Mouse (Mus musculus) lung, embryonic 16.5 days (tissue): ENCODE measurements around the gene P3h1. TPM values are rescaled to one million over a fixed set of nuclear protein-coding genes. Genes with fewer than 3 reads are reported as not detected.

Experiments
- ATAC-seq: fragments of 200-750 bp; cut with Nextera tagmentation; 2 replicates; pipeline ENCODE4 v1.8.0; 2017; ENCODE audit warnings: low read depth, mild to moderate bottlenecking, moderate library complexity
- H3K27ac ChIP-seq: fragments of 300-500 bp; sonication (generic); 2 replicates; pipeline ENCODE4 v1.5.1; 2014; ENCODE audit warnings: mild to moderate bottlenecking, control low read depth, low read length
- H3K27me3 ChIP-seq: fragments of 300-500 bp; sonication (generic); 2 replicates; pipeline ENCODE4 v1.6.1; 2014; ENCODE audit warnings: low read depth, low read length, mixed read lengths; ENCODE audit not compliant: control insufficient read depth, insufficient read depth
- H3K36me3 ChIP-seq: fragments of 300-500 bp; sonication (generic); 2 replicates; pipeline ENCODE4 v1.6.1; 2014; ENCODE audit warnings: low read length; ENCODE audit not compliant: control insufficient read depth, insufficient read depth
- H3K4me1 ChIP-seq: fragments of 300-500 bp; sonication (generic); replicated peaks from 2 replicates; pipeline ENCODE4 v1.6.1; 2014; ENCODE audit warnings: low read length, mixed read lengths; ENCODE audit not compliant: control insufficient read depth, insufficient read depth
- H3K4me2 ChIP-seq: fragments of 300-500 bp; sonication (generic); 2 replicates; pipeline ENCODE4 v1.6.1; 2014; ENCODE audit warnings: low read depth, low read length, control low read depth
- H3K4me3 ChIP-seq: fragments of 300-500 bp; sonication (generic); 2 replicates; pipeline ENCODE4 v1.5.1; 2014; ENCODE audit warnings: mild to moderate bottlenecking, low read length, control low read depth
- H3K9ac ChIP-seq: fragments of 300-500 bp; sonication (generic); 2 replicates; pipeline ENCODE4 v1.6.1; 2014; ENCODE audit warnings: low read length, control low read depth
- H3K9me3 ChIP-seq: fragments of 300-500 bp; sonication (generic); 2 replicates; pipeline ENCODE4 v1.6.1; 2016; ENCODE audit warnings: low read length; ENCODE audit not compliant: control insufficient read depth
- WGBS: fragments of 180-500 bp; shearing (Covaris S2); extraction: QIAGEN DNeasy Blood & Tissue Kit; methylation state at CpG from one replicate; pipeline ENCODE4 v1.1.7; 2014; 5-methylcytosine and 5-hydroxymethylcytosine counted together
- polyA plus RNA-seq: library from polyadenylated mRNA; unstranded; fragments of >200 nt; fragmentation: Nextera tagmentation; extraction: Ambion mirVana; gene quantifications from 2 replicates; pipeline ENCODE4 v1.2.1, GENCODE M21; 2015

P3h1 gene
- polyA plus RNA-seq, result 34.9 and 36.2 TPM in 2 replicates

- Histone ChIP-seq H3K27ac (peak within 1 kb of the TSS; percentile 73), H3K9ac (peak within 1 kb of the TSS; percentile 91), H3K4me2 (peak within 1 kb of the TSS; percentile 91), H3K4me3 (peak within 1 kb of the TSS; percentile 75), H3K9me3 (no peaks in the 10 kb centered on the region), H3K4me1 (peaks cover 7% of the 10 kb centered on the region), H3K36me3 (peaks cover 12% of the 10 kb centered on the region), H3K27me3 (no peaks in the 10 kb centered on the region)
- under 1% methylated on average over 61 of the region's 71 CpGs for WGBS
- ATAC-seq, result peak; percentile 97
These were observed at the start of gene P3h1, which contains the start of gene AU022252 for GRCm38 (mm10) chr4:119232410-119233255. P3h1 (plus strand) TSS chr4:119232915. AU022252 (minus strand) TSS chr4:119232712.

GRCm38 (mm10) chr4:119183525-119183924, 49.2 kb upstream of the P3h1 start:
- Histone ChIP-seq H3K9ac (no peak overlapping the region), H3K4me2 (no peak overlapping the region), H3K27ac (no peak overlapping the region), H3K4me3 (no peak overlapping the region), H3K9me3 (no peaks in the 10 kb centered on the region), H3K36me3 (no peaks in the 10 kb centered on the region), H3K27me3 (no peaks in the 10 kb centered on the region), H3K4me1 (no peaks in the 10 kb centered on the region)
- WGBS, result 28% methylated on average over 1 of the region's 1 CpGs
- no peak for ATAC-seq

- Histone ChIP-seq H3K36me3 (no peaks in the 10 kb centered on the region), H3K4me3 (no peak overlapping the region), H3K4me2 (no peak overlapping the region), H3K9ac (no peak overlapping the region), H3K27ac (no peak overlapping the region), H3K4me1 (no peaks in the 10 kb centered on the region), H3K27me3 (no peaks in the 10 kb centered on the region), H3K9me3 (no peaks in the 10 kb centered on the region)
- no peak for ATAC-seq
- WGBS, result 66% methylated on average over 4 of the region's 4 CpGs
These were observed 46.9 kb upstream of the P3h1 start for GRCm38 (mm10) chr4:119185771-119186170.

- no peak for ATAC-seq
- Histone ChIP-seq H3K9ac (no peak overlapping the region), H3K36me3 (no peaks in the 10 kb centered on the region), H3K9me3 (no peaks in the 10 kb centered on the region), H3K4me3 (no peak overlapping the region), H3K27me3 (no peaks in the 10 kb centered on the region), H3K4me2 (no peak overlapping the region), H3K27ac (no peak overlapping the region), H3K4me1 (no peaks in the 10 kb centered on the region)
- WGBS, result 36% methylated on average over 11 of the region's 11 CpGs
These were observed 44.5 kb upstream of the P3h1 start for GRCm38 (mm10) chr4:119188060-119188785.

GRCm38 (mm10) chr4:119189392-119189791, 43.3 kb upstream of the P3h1 start:
- Histone ChIP-seq H3K4me1 (no peaks in the 10 kb centered on the region), H3K27me3 (no peaks in the 10 kb centered on the region), H3K4me3 (no peak overlapping the region), H3K4me2 (no peak overlapping the region), H3K36me3 (no peaks in the 10 kb centered on the region), H3K9me3 (no peaks in the 10 kb centered on the region), H3K9ac (no peak overlapping the region), H3K27ac (no peak overlapping the region)
- no peak for ATAC-seq
- WGBS, result 73% methylated on average over 6 of the region's 6 CpGs

GRCm38 (mm10) chr4:119189864-119190263, 42.9 kb upstream of the P3h1 start, which contains the start of gene Ermap:
Ermap (minus strand) TSS chr4:119190011.
- Histone ChIP-seq H3K36me3 (no peaks in the 10 kb centered on the region), H3K4me1 (no peaks in the 10 kb centered on the region), H3K27me3 (no peaks in the 10 kb centered on the region), H3K4me2 (no peak within 1 kb of the TSS), H3K4me3 (no peak within 1 kb of the TSS), H3K9me3 (no peaks in the 10 kb centered on the region), H3K9ac (no peak within 1 kb of the TSS), H3K27ac (no peak within 1 kb of the TSS)
- WGBS, result 52% methylated on average over 6 of the region's 6 CpGs
- ATAC-seq, result no peak

GRCm38 (mm10) chr4:119190618-119191017, 42.1 kb upstream of the P3h1 start:
- no peaks in the 10 kb centered on the region for H3K27me3 ChIP-seq
- H3K4me1 ChIP-seq, result no peaks in the 10 kb centered on the region
- no peak overlapping the region for H3K27ac ChIP-seq
- H3K9me3 ChIP-seq, result no peaks in the 10 kb centered on the region
- no peaks in the 10 kb centered on the region for H3K36me3 ChIP-seq
- no peak overlapping the region for H3K9ac ChIP-seq
- H3K4me2 ChIP-seq, result no peak overlapping the region
- ATAC-seq, result no peak
- 76% methylated on average over 8 of the region's 8 CpGs for WGBS
- H3K4me3 ChIP-seq, result no peak overlapping the region

- 49% methylated on average over 3 of the region's 3 CpGs for WGBS
- no peak for ATAC-seq
- H3K9me3 ChIP-seq, result no peaks in the 10 kb centered on the region
These were observed 41.4 kb upstream of the P3h1 start for GRCm38 (mm10) chr4:119191273-119191672.

GRCm38 (mm10) chr4:119192757-119193156, 40.0 kb upstream of the P3h1 start:
- H3K4me2 ChIP-seq, result no peak overlapping the region
- no peak overlapping the region for H3K4me3 ChIP-seq
- no peaks in the 10 kb centered on the region for H3K36me3 ChIP-seq
- ATAC-seq, result no peak
- WGBS, result 84% methylated on average over 4 of the region's 4 CpGs
- no peaks in the 10 kb centered on the region for H3K27me3 ChIP-seq
- no peaks in the 10 kb centered on the region for H3K9me3 ChIP-seq
- H3K4me1 ChIP-seq, result peaks cover 13% of the 10 kb centered on the region
- no peak overlapping the region for H3K9ac ChIP-seq
- no peak overlapping the region for H3K27ac ChIP-seq

More at GRCm38 (mm10) chr4:119191273-119191672, 41.4 kb upstream of the P3h1 start:
- no peak overlapping the region for H3K4me2 ChIP-seq
- peaks cover 5% of the 10 kb centered on the region for H3K4me1 ChIP-seq
- no peak overlapping the region for H3K4me3 ChIP-seq
- H3K27ac ChIP-seq, result no peak overlapping the region
- H3K36me3 ChIP-seq, result no peaks in the 10 kb centered on the region
- no peak overlapping the region for H3K9ac ChIP-seq
- H3K27me3 ChIP-seq, result no peaks in the 10 kb centered on the region
